Mouse (Mus musculus) cortical plate, adult 2 months (tissue): ENCODE results near the gene Mycbpap. TPM values are rescaled to one million over a fixed set of nuclear protein-coding genes. Genes with fewer than 3 reads are reported as not detected.

Experiments
- H3K27ac ChIP-seq: fragments of 200-500 bp; 2 replicates; pipeline ENCODE4 v1.5.1; 2012; ENCODE audit warnings: low read length, control low read depth, inconsistent platforms; ENCODE audit not compliant: insufficient read depth
- H3K4me1 ChIP-seq: fragments of 200-500 bp; 2 replicates; pipeline ENCODE4 v1.6.1; 2011; ENCODE audit warnings: low read length; ENCODE audit not compliant: control insufficient read depth, insufficient read depth
- H3K4me3 ChIP-seq: fragments of 200-500 bp; 2 replicates; pipeline ENCODE4 v1.5.1; 2011; ENCODE audit warnings: mild to moderate bottlenecking, low read length, control low read depth; ENCODE audit not compliant: insufficient read depth
- CTCF ChIP-seq: fragments of 200-500 bp; IDR thresholded peaks from 2 replicates; pipeline ENCODE4 v1.5.1; 2011; ENCODE audit warnings: mild to moderate bottlenecking, control low read depth, low read length; ENCODE audit not compliant: insufficient read depth; ENCODE audit errors: extremely low read depth
- POLR2A ChIP-seq: fragments of 200-500 bp; IDR thresholded peaks from 2 replicates; pipeline ENCODE4 v1.6.1; 2011; ENCODE audit warnings: mild to moderate bottlenecking, low read length, control low read depth; ENCODE audit not compliant: insufficient read depth; ENCODE audit errors: extremely low read depth
- polyA plus RNA-seq: library from polyadenylated mRNA; depleted of rRNA; stranded (reverse); fragments of >200 nt; gene quantifications from 2 replicates; pipeline ENCODE4 v1.2.3, GENCODE M21; 2012

The Mycbpap gene
- polyA plus RNA-seq, 1 experiment = 2.5 TPM

GRCm38 (mm10) chr11:94499035-94499434 is 22.5 kb downstream of the Mycbpap start:
- Histone ChIP-seq H3K4me1 (no peaks in the 10 kb centered on the region; the same call in 1 of the 2 replicates), H3K4me3 (no peak overlapping the region), H3K27ac (no peak overlapping the region)
- no peak for TF ChIP-seq POLR2A
- TF ChIP-seq CTCF = no peak

DNA sequence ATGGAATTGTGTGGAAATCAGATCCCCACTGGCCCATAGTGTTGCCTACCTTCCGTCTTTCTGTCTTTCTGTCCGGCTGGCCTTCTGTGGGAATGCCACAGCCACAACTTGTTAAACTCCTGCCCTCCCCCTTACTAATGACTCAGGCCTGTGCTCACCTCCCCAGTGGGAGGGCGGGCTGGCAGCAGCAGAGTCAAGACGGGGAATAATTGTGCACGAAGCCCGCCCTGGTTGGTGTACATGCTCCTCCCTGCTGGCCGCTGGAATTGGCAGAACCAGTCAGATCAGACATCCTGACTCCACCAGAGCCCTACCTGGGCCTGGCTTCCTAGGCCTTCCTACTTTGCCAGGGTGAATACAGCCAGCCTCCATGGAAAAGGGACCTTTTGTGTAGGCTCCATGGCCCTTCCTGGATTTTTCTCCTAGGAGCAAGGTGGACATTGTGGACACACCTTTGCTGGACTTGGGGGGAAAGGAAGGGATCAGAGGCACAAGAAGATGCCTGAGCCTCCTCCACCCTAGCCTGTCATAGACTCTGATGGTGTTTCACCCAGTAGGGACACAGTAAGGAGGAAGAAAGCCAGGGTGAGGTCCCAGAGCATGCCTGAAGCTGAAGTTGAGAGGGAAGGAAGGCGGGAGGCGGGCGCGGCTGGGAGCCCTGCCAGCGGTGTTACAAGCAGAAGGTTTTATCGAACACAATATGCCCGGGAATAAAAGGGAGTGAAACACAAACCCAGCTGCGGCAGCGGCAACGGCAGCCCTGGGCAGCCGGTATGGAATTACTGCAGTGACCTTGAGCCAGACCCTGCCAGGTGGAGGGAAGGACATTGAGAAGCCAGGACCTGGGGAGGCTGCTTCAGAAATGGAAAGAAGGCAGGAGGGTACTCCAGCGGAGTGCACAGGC is 23.2 kb downstream of the Mycbpap start:
- Histone ChIP-seq H3K4me3 (no peak overlapping the region), H3K4me1 (no peaks in the 10 kb centered on the region; the same call in 1 of the 2 replicates), H3K27ac (no peak overlapping the region)
- no peak for TF ChIP-seq POLR2A
- TF ChIP-seq CTCF = no peak

DNA sequence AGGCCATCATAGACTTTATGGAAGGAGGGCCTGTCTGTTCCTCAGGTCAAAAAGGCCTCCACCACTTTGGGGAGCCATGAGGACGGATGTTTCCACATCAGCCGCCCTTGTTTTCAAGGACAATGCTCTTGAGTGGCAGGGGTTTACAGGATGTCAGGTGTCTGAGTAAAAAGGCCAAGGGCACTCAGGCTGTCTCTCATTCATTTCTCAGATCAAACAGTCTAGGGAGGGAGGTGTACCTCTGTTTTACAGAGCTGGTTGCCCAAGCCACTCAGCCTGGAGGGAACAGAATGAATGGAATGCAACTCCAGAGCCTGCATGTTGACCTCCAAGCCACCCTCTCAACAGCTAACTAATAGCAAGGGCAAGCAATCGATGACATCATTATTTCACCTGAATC is 26.1 kb downstream of the Mycbpap start:
- Histone ChIP-seq H3K4me1 (no peaks in the 10 kb centered on the region; the same call in 1 of the 2 replicates), H3K4me3 (no peak overlapping the region), H3K27ac (no peak overlapping the region)
- TF ChIP-seq POLR2A = no peak
- TF ChIP-seq CTCF = no peak

DNA sequence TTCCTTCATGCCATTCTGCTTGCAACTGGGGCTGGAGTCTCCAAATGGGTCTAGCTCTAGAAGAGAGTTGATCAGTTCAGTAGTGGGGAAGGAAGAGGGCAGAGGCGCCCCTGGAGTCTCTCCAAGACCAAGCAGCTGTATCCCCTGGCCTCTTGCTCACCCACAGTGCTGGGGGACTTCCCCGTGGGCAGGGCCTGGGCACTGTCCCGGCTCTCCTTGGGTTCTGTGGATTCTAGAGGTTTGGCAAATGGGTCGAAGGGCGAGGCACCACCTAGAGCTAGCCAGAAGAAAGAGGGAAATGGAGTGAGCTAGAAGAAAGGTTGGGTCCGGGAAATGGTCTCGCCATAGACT is 29.8 kb downstream of the Mycbpap start:
- Histone ChIP-seq H3K27ac (no peak overlapping the region), H3K4me3 (no peak overlapping the region; the same call in 1 of the 2 replicates), H3K4me1 (no peaks in the 10 kb centered on the region)
- no peak for TF ChIP-seq POLR2A

DNA sequence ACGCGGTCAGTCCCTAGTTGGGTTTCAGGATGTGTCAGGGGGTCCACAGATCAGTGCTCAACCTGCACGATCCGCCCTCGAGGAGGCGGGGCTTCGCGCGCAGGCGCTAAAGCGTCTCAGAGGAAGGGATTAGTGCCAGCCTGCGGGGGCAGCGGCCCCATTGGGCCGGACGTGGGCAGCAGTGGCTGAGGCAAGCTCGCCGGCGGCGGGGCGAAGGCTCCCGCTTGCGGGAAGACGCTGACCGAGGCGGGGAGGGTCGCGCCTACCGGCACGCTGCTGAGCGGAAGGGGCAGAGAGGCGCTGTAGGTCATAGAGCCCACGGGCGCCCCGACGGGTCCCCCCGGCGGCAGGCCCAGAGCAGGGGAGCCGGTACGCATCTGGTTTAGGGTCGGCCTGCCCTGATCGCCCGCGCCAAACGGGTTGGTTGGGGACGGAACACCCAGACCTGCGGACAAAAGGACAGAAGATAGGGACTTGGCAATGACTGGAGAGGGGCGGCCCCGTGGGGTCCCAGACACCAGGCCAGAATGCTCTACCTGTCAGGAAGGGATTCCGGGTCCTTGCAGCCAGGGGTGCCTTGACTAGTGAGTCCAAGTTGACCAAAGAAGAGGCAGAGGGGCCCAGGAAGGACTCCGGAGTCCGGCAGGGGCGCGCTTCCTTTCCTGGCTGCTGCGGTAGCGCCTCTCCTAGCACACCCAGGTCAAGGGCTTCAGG is 30.4 kb downstream of the Mycbpap start:
- Histone ChIP-seq H3K27ac (no peak overlapping the region), H3K4me1 (no peaks in the 10 kb centered on the region), H3K4me3 (peak overlapping the region; percentile 16)
- TF ChIP-seq POLR2A = peak; percentile 36; the same call in 1 of the 2 replicates
- TF ChIP-seq CTCF = no peak

DNA sequence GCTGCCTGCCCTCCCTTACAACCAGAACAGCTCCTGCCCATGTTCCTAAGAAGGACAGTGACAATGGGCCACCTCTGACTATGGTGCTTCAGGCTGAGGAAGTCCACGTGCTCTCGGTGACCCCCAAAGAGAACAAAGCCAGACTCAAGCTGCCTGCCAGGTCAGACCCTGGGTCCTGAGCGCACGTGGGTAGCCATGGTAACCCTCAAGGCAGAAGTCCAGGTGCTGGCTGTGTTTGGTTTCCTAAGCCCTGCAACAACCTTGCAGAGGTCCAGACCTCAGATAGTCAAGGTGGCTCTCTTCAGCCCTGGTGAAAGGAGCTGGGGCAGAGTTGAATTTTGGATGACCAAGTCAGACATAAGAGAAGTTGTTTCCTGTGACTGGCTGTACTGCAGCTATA is 31.8 kb downstream of the Mycbpap start:
- Histone ChIP-seq H3K27ac (no peak overlapping the region), H3K4me3 (no peak overlapping the region), H3K4me1 (no peaks in the 10 kb centered on the region)
- TF ChIP-seq POLR2A (no peak), CTCF (no peak)

DNA sequence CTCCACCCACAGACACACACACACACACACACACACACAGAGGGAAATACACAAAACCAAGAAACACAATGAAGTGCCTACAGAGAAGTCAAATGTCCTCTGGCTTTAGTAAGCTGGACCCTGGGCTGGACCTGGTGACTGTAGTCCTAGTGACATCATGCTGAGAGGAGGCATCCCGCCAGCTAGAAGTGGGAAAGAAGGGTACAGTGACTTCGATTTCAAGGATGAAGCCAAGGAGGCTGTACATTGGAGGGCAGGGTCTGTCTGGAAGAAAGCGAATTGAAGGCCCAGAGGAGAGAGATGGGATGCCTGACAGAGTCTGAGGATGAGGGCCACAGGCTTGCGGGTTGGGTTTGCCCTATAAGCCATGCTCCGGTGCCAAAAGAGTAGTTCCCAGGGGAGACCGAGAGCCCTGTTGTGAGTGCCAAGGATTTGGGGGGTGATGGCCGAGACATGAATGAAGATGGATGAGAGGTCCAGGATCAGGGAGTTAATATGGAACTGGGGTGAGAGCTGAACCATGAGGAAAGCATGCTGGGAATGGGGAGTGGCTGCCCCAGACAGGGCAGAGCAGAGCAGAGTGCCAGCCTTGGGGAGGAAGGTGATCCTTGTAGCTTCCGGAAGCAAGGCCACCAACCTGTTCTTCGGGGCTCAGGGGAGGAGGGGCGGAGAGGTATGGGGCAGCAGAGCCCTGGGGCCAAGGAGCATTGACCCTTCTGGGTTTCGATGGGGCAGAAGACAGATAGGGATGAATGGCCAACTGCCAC is 32.6 kb downstream of the Mycbpap start:
- no peak overlapping the region for H3K27ac ChIP-seq
- H3K4me1 ChIP-seq = no peaks in the 10 kb centered on the region
- no peak overlapping the region for H3K4me3 ChIP-seq
- no peak for TF ChIP-seq POLR2A
- no peak for TF ChIP-seq CTCF

- Histone ChIP-seq H3K27ac (no peak within 1 kb of the TSS), H3K4me1 (no peaks in the 10 kb centered on the region), H3K4me3 (no peak within 1 kb of the TSS)
- TF ChIP-seq CTCF (peak; percentile 90), POLR2A (no peak)
Measured at GRCm38 (mm10) chr11:94486001-94486400, 35.5 kb downstream of the Mycbpap start, which contains the start of gene Spata20. Gene Spata20 (minus strand): TSS chr11:94486179.

GRCm38 (mm10) chr11:94485223-94485622 is 36.3 kb downstream of the Mycbpap start:
- H3K27ac ChIP-seq = no peak overlapping the region
- no peaks in the 10 kb centered on the region for H3K4me1 ChIP-seq
- TF ChIP-seq POLR2A = no peak
- no peak overlapping the region for H3K4me3 ChIP-seq

GRCm38 (mm10) chr11:94484636-94485035 is 36.9 kb downstream of the Mycbpap start:
- no peak for TF ChIP-seq CTCF
- TF ChIP-seq POLR2A = no peak
- Histone ChIP-seq H3K4me1 (no peaks in the 10 kb centered on the region), H3K4me3 (no peak overlapping the region), H3K27ac (no peak overlapping the region)
